Mouse (Mus musculus) testis, adult 2 months (tissue): ENCODE data around the gene Gal3st2.

ENCODE experiments used
- CTCF ChIP-seq: fragments of 200-500 bp; IDR thresholded peaks from 2 replicates; pipeline ENCODE4 v1.5.1; 2012; ENCODE audit warnings: low read depth, mild to moderate bottlenecking, inconsistent platforms, low read length, moderate library complexity; ENCODE audit not compliant: control insufficient read depth, insufficient read depth, insufficient replicate concordance
- POLR2A ChIP-seq: fragments of 200-500 bp; IDR thresholded peaks from 2 replicates; pipeline ENCODE4 v1.6.1; 2012; ENCODE audit warnings: low read depth, mild to moderate bottlenecking, inconsistent platforms, low read length, moderate library complexity; ENCODE audit not compliant: control insufficient read depth

DNA sequence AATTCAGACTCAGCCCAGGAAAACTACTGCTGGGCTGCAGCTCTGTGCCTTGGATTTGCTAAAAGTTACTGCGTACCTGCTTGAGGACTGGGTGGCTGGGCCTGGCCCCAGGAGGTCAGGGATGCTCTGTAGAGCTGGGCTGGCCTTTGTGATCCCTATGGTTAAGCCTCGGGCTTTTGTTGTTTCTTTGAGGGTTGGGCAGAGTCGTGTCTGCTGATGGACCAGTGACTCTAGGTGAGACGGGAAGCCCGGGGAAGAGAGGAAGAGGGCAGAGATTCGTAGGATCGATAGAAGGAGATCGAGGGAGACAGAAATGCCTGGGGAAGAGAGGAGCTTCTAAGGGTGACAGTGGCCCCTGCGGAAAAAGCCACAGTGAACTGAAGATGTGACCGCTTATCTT is 36.5 kb upstream of the Gal3st2 start, which contains the start of gene D2hgdh:
- no peak for TF ChIP-seq POLR2A
- TF ChIP-seq CTCF = no peak
